Mouse (Mus musculus): ENCODE results near the gene Cpa5.

The Cpa5 gene

DNA sequence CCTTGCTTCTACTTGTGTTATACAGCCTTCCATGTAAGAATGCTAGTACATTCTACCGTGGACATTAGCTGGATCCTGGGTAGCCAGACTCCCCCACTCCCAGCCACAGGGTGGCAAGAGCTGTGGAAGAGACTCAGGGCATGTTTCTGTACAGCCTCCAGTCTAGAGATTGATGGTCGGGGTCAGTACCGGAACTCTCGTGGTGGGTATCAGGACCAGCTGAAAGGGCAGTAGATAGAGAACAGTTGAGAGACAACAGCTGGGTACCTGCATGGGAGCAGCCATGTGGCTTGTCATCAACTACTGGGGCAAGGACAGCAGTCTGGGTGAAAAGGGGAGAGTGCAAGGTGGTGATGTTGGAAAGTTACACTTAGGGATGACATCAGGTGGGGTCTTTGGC is 5.7 kb upstream of the Cpa5 start:
- no peak for DNase-seq

DNA sequence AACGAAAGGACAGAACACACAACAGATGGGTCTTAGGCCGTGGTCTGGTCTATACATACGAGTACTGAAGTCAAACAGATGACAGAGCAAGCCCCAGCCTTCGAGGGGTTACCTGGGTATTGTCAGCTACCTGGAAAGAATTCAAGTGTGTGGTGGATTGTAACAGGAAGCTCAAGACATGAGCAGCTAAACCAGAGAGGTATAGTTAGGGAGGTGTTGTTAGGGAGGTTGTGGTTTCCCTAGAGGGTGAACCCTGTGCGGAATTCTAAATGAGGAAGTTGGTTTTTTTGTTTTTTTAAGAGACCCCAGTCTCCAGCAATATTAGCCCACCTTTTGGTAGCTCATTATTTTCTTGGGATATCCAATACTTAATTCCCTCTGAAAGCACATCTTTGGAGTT is 5.1 kb upstream of the Cpa5 start:
- DNase-seq = no peak

DNA sequence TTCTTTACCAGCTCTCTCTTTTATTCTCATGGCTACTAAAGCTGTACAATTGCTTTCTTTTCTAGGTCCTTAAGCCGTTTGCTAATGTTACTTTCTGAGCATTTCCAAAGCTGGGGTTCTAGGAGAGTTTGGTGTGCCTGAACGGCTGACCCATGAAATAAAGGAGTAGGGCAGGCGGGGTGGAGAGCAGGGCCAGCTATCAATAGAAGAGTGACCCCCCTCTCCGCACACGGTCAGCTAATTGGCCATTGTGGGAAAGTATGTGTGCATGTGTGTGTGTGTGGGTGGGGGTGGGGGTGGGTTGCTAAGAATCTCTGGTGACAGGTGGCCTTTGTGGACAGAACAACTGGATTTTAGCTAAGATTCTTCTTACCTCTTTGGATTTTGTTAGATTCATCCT is 402 bp downstream of the Cpa5 start:
- DNase-seq = no peak

DNA sequence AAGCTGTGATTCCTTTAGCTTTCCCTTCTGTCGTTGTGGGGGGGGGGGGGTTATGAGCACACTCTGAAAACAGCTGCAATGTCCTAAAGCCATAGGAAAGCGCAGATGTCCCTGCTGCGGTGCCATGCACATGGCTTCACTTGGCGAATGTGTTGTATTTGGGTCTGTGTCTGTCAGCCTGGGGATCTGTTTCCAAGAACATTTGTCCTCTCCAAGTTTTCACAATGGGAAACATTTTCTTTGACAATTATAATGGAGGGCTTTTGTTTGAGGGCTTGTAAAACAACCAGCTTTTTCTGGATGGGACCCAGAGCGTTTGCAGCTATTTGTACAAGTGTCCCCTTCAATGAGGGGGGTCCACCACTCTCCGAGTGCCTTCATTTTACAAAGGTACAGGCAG is 3.4 kb downstream of the Cpa5 start:
- no peak for DNase-seq

DNA sequence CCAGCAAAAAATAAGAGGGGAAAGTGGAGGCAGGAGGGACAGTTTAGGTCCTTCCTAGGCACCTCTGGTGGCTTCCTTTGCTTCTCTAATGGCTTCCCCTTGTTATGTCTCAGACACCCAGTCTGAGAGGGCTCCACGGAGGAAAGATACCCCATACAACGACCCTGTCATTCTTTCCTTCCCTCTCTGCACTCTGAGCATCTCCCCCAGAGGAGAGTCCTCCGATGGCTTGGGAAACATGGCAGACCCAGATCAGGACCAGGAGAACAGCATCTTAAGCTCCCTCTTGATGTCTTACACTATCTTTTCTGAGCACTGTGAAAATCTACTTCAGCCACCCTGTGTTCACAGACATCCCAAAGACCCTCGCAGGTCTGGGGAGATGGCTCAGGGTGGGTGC is 4.9 kb downstream of the Cpa5 start:
- DNase-seq = no peak

DNA sequence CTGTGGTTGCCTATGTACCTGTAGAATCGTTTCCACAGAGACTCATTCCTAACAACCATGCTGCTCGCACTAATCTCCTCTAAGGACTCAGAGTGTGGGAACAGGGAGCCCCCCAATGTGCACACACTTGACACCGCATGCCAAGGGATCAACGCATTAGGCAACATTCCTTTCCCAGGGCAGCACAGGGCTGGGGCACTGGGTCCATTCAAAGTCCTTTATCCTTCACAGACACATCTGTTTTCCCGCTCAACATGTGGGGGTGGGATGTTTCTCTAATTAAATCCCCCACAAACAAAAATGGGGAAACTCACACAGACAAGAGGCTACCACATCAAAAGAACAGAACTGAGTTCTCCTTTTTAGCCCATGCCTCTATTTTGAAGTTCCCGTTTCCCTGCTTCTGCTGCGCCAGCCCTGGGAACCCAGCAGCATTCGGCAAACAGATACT is 5.7 kb downstream of the Cpa5 start:
- no peak for DNase-seq

DNA sequence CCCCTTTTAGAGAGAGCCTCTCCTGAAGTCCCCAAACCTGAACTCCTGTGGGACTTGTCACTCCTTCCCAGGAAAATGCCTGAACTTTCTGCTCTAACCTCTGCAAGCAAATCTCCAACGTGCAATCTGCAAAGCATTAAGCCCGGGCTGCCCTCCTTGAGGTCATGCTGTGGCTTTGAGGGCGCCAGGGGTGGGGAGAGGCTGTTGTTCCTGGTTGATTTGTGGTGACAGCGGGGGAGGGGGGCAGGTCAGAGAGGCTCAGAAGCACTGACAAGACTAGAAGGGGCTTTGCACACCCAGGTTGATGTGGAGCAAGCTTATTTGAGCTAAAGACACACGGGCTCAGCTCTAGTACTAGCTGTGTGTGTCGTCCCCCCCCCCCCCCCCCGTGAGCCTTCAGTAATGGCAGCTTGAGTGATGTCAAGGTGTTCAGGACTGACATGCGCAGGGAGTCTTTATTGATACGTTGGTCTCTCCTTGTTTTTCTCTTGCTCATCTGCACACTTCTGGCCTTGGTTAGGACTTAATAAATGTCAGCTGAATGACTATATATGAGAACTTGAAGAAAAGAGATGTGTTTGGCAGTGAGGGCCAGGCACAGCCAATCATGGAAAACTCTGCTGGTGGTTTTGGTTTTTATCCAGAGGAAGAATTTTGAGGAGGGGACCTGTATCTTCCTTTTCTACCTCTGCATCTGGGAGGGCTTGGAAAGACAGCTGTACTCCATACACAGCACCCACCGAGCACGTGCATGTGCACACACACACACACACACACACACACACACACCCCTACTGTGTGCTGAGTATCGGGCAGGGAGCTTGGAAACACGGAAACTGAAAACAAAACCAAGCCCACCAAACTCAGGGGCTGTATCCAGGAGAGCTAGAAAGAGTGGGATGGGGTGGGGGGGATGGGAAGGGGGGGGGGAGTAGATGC is 6.5 kb downstream of the Cpa5 start:
- DNase-seq = no peak

DNA sequence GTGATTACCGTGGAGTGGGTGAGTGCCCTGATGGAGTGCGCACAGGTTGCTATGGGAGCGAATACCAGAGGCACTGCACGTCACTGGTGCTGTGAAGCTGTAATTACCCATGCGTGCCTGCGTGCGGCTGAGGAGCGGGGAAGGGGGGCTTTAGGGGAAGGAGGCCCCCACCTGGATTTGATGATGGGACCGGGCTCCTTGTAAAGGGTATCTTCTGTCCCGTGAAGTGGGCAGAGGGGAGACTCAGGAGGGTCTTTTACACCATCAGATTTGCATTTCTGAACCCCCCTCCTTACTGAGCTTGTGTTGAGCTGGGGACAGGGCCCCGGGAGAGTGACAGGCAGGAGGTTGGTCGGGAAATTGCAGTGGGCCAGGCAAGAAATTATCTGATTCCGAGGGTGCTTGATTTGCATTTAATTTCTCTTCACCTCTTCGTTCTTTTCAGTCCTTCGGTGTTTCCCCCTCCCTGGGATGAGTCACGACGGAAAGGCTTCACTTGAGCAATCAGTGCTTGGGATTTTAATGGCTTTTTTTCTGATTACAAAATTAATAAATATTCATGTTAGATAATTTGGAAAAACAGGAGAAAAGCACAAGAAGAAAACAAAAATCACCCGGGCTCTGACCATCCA is 7.3 kb downstream of the Cpa5 start:
- peak; percentile 66 for DNase-seq

DNA sequence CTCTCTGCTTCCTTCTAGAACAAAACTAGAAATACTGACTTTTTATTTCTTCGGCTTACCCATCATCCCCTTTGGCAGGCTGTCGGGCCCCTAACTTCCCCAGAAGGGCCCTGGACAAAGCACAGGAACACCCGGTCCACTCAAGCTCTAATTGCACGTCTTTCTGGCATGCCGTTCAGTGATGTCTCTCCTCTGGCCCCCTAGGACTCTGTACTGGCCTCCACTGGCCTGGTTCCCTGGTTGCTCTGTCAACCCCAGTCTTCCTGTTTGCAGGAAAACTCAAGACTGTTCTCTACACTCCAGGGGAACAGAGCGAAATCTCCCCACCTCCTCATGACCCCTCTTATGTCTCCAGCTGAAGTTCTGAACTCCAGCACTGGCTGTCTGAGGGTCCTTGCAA is 7.9 kb downstream of the Cpa5 start:
- no peak for DNase-seq

DNA sequence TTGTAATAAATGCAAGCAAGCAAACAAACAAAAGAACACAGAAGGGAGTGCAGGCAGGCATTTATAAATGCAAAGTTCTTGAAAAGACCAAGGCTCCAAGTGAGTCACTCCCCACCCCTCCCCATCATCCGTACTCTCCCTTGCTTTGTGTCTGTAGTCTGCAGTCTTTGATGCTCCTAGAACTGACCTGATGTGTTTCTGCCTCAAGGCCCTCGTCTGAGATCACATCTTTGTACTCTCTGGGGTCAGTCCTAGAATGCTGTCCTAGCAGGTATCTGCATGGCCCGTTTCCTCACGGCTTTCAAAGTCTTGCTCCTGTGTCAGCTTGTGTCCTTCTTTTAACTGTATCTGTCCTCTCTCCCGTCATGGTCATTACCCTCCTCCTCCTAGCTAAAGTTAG is 8.8 kb downstream of the Cpa5 start:
- DNase-seq = no peak

DNA sequence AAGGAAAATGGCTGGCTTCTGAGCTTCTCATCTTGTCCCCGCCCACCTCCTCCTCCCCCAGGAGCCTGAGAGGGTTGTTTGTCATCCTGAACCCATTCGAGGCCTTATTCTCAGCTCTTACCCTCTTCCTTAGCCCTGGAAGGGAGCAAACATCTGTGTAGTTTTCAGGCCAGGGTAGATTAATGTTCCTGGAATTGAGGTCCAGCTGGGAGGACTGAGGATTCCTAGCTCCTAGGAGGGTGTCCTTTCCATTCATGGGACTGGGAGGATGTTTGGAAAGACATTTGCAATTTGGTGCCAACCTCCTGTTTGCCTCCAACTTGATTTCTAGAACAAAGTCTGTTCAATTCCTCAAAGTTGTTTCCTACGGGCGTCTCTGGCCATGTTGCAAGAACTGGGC is 9.8 kb downstream of the Cpa5 start:
- DNase-seq = no peak

DNA sequence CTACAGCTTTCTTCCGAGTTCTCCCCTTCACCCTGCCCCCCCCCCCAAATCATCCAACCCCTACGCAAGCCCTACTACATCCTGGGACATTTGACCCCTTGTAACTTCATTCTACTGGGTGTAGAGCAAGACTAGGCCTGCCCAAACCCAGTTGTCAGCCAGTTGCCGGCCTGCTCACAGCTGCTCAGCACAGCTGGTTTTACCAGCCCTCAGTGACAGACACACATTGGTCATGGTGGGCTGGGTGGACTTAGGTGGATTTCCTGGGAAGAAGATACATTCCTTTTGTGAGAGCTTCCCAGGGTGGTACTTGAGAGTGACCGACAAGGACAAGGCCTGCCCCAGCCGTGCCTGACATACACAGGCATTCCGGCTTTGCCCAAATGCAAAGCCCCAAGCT is 10.2 kb downstream of the Cpa5 start:
- DNase-seq = no peak

DNA sequence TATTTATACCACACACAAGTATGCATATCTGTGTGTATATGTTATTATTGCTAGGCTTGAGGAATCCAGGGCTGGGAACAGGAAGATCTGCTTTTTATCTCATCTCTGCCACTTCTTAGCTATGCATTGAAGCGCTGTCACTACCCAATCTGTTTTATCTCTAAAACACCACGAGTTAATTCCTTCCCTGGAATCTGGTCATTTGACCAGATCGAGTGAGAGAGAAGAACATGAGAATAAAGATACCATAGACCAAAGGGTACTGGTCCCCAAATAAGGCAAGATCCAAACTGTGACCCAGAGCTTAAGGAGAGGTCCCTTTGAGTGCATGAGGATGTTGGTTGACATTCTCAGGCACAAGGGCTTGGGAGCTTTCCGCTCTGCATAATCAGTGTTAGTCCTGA is 11.2 kb downstream of the Cpa5 start:
- no peak for DNase-seq

DNA sequence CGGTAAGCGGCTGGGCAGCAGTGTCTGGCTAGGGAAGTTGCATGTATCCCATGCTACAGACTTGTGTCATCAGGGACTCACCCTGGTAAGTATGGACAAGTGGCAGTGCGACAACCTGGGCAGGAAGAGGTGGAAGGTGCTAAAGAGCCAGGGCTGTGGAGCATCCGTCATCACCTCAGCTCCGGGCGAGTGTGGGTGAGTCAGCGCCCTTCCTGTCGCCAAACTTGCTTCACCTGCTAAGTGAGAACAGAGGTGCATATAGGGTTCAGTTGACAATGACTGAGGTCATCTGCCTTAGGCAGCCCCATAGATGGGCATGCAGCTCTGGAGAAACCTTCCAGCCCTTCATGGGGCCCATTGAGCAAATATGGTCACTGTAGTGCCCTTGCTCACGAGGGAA is 14.0 kb downstream of the Cpa5 start:
- DNase-seq = no peak

DNA sequence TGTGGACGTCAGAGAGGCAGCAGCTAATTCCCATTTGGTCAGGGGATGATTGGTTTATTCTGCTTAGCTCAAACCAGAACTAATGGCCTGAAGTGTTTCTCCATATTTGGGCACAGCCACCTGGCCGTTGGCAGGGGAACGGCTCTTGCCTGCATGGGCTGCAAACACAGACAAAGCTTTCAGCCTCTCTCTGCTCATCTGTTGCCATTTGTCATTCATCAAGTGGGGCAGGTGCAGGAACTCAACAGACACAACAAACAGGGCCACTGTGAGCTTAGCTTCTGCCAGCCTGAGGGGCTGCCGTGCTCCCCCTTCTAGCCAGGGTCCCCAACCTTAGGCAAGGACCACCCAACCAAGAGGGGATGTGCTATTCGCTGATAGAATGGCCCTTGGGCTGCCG is 17.3 kb downstream of the Cpa5 start:
- no peak for DNase-seq

DNA sequence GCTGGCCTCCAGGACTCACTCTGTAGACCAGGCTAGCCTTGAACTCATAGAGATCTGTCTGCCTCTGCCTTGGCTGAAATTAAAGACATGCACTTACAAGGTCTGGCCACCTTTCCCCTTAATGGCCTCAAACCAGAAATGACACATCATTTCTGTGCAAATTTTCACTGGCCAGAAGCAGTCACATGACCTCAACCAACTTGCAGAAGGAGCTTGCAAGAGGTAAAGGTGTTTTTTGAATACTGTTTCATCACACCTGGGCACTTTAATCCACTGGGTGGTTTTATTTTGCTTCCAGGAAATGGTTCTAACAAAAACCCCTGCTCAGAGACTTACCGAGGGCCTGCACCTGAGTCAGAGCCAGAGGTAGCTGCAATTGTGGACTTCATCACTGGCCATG is 19.2 kb downstream of the Cpa5 start:
- no peak for DNase-seq

DNA sequence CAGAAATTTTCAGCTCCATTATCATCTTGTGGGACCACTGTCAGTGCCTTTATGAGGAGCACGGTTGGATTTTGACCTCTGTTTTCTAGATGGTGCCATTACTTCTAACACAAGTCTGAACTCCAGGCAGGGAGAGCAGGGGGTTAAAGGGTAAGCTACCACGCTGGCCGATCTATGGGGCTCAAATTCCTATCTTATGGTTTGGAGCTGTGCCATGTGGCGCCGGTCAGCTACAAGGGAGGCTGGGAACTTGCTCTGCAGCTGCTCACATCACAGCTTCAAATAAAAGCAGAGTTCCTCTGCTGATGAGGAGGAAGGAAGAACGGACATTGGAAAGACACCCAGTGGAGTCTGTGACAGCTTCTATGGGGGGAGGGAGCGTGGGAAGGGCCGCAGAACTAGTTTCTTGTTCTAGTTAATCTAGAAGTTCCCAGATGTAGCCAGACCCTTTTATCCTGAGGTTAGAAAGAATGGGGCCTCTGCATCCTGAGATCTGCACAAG is 24.6 kb downstream of the Cpa5 start:
- DNase-seq = no peak

DNA sequence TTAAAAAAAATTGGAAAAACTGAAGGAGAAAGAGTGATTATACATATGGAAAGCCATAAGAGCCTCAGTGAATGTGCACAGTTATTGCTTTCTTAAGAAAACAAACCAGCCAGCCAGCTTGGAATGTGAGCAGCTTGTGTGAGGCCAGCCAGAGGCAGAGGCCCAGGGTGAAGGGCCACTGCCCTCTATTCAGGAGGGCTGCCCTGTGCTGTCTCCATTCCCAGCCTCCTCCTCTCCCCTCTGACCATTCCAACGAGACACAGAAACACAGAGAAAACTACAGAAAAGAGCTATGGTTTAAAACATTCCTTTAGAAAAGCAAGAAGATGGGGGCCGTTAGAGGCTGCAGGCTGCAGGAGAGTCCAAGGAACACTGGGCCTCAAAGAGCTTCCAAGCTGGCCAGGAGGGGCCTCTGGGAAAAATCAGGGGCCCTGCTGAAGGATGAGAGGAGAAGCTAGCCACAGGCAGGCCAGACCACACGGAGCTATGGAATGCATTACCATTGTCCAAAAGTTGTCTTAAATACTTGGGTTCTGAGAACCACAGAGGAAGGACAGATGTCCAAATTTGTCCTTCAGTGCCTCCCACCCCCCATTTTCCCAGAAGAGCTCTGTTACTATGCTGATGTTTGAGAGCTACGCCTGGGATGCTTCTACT is 25.5 kb downstream of the Cpa5 start:
- no peak for DNase-seq

DNA sequence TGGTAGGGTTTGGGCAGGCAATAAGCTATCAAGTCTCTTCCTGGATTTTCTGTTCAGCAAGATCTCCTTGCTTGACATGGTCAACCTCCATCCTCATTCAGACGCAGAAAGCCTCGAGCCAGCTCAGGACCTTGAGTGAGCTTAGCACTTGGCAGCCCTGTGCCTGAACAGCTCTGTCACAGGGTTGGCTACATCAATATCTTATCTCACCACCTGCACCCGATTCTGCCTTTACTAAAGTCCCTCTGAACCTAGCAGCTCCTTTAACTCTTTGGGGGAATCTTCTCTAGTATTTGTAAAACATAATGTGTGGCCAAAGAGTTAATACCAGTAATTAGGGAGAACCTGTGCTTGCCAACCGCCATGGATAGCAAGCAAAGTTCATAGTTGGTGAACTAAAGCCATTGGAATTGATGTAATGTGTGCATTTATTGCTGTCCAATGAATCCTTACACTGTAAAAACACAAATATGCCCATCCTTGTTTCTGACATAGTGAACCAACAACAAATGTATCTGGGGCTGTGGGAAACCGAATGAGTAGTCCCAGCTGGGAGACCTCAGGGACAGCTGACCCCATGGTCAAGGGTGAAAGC is 28.0 kb downstream of the Cpa5 start, which contains the start of gene Cpa1:
TSS of gene Cpa1 (plus strand) at position 545 of the 595 bp plus-strand sequence.
- DNase-seq = no peak

DNA sequence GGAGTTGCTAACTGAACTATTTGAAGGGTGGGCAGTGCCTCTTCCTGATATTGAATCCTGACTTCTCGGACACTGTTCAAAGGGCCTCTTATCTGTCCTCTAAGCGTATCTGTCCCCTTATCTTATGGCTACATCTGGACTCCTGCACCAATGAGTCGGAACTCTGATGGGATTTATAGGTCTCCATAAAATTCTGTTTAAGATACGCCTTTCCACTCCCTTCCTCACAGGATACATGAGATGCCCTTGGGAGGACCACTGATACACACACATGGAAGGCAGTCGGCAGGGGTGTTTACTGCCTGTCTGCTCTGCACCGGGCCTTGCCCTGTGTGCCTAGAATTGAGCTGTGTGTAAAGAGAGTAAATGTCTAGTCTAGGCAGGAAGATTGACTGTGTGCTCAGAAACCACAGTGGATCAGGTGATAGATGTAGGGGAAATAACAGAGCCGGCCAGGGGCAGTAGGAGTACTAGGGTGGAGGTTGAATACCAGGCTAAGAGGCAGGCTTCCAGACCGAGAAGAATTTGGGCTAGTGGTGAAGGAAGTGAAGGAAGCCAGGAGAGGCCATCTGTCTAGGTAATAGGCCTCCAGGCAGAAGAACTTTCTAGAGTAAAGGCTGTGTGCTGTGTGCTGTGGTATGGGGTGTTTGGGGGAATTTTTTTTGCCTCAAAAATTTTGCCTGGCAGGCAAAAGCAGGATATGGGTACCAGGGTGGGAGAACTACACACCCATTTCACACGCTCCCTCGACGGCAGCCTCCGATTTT is 33.1 kb downstream of the Cpa5 start:
- DNase-seq = no peak

DNA sequence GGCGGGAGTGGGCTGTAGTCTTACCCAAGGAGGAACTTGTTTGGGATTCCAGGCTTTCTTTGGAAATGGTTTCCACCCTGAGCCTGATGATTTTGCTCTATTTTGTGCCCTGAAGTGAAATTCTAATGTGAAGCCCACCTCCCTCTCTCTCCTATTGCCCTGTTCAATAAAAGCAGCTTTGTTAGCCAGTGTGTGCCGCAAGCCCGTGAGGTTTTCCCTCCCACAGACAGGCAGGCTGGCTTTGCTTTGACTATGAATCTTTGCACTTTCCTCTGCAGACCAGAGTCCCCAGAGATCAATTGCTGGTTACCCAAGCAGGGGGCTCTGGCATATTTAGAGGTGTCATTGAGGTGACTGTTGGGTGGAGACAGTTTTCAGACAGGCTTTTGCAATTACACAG is 33.7 kb downstream of the Cpa5 start:
- no peak for DNase-seq

DNA sequence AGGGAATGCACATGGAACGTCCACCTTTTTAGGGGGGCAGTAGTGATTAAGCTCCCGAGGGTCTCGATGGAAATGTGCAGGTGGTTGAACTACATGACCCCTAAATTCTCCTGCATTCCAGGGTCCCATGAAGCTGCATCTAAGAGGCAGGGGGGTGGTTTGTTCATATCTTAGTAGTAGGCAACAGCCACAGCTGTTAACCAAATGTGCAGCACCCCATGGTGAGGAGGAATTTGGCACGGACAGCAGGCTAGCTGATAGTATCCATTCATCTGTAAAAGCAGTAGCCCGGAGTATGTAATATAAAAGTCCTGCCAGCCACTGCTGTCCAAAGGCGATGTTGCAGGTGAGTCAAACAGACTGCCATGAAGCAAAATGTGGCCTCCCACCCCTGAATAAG is 34.6 kb downstream of the Cpa5 start:
- no peak for DNase-seq

All from right cerebral cortex, postnatal 4 days (tissue).